Mouse (Mus musculus) heart, embryonic 11.5 days (tissue): ENCODE results near the gene Hivep3. TPM values are rescaled to one million over a fixed set of nuclear protein-coding genes. Genes with fewer than 3 reads are reported as not detected.

Source experiments
- ATAC-seq: fragments of 200-750 bp; cut with Nextera tagmentation; replicated peaks from 2 replicates; pipeline ENCODE4 v1.8.0; 2017; ENCODE audit warnings: moderate library complexity; ENCODE audit not compliant: insufficient number of reproducible peaks, low FRiP score, low TSS enrichment
- H3K27ac ChIP-seq: fragments of 300-500 bp; sonication (generic); 2 replicates; pipeline ENCODE4 v1.5.1; 2014; ENCODE audit warnings: mild to moderate bottlenecking, low read depth, low read length
- H3K27me3 ChIP-seq: fragments of 300-500 bp; sonication (generic); 2 replicates; pipeline ENCODE4 v1.6.1; 2014; ENCODE audit warnings: mild to moderate bottlenecking, low read length, mixed read lengths; ENCODE audit not compliant: control insufficient read depth, insufficient read depth
- H3K36me3 ChIP-seq: fragments of 300-500 bp; sonication (generic); 2 replicates; pipeline ENCODE4 v1.6.1; 2014; ENCODE audit warnings: mild to moderate bottlenecking, low read length, moderate library complexity, mixed read lengths; ENCODE audit not compliant: control insufficient read depth, insufficient read depth
- H3K4me1 ChIP-seq: fragments of 300-500 bp; sonication (generic); 2 replicates; pipeline ENCODE4 v1.6.1; 2014; ENCODE audit warnings: low read length; ENCODE audit not compliant: control insufficient read depth, insufficient read depth
- H3K4me2 ChIP-seq: fragments of 300-500 bp; sonication (generic); 2 replicates; pipeline ENCODE4 v1.6.1; 2014; ENCODE audit warnings: mild to moderate bottlenecking, moderate library complexity
- H3K4me3 ChIP-seq: fragments of 300-500 bp; sonication (generic); 2 replicates; pipeline ENCODE4 v1.5.1; 2014; ENCODE audit warnings: low read depth, low read length
- H3K9ac ChIP-seq: fragments of 300-500 bp; sonication (generic); 2 replicates; pipeline ENCODE4 v1.6.1; 2014; ENCODE audit warnings: mild to moderate bottlenecking, low read depth, low read length, moderate library complexity
- H3K9me3 ChIP-seq: fragments of 300-500 bp; sonication (generic); replicated peaks from 2 replicates; pipeline ENCODE4 v1.6.1; 2016; ENCODE audit warnings: low read length; ENCODE audit not compliant: control insufficient read depth
- WGBS: fragments of 180-500 bp; shearing (Covaris S2); extraction: QIAGEN DNeasy Blood & Tissue Kit; methylation state at CpG from one replicate; pipeline ENCODE4 v1.1.7; 2014; ENCODE audit not compliant: insufficient replicate concordance; 5-methylcytosine and 5-hydroxymethylcytosine counted together
- polyA plus RNA-seq: library from polyadenylated mRNA; unstranded; fragments of >200 nt; fragmentation: Nextera tagmentation; extraction: Ambion mirVana; gene quantifications from 2 replicates; pipeline ENCODE4 v1.2.1, GENCODE M21; 2014

The Hivep3 gene
- polyA plus RNA-seq, 1 experiment from 2014 or later: 4.8 TPM

- peaks cover 4% of the 10 kb centered on the region; the same call in 1 of the 2 replicates for H3K4me1 ChIP-seq
- 67% methylated on average over 5 of the region's 5 CpGs for WGBS
- H3K27me3 ChIP-seq: no peaks in the 10 kb centered on the region
- no peak overlapping the region for H3K4me3 ChIP-seq
- H3K27ac ChIP-seq: no peak overlapping the region
- no peak for ATAC-seq
- no peak overlapping the region for H3K9ac ChIP-seq
- no peaks in the 10 kb centered on the region for H3K9me3 ChIP-seq
- H3K36me3 ChIP-seq: no peaks in the 10 kb centered on the region
- H3K4me2 ChIP-seq: no peak overlapping the region
Observed at GRCm38 (mm10) chr4:119878218-119878617, 144.6 kb downstream of the Hivep3 start.

- Histone ChIP-seq H3K4me3 (no peak overlapping the region), H3K4me2 (no peak overlapping the region), H3K27me3 (no peaks in the 10 kb centered on the region), H3K9ac (no peak overlapping the region), H3K9me3 (no peaks in the 10 kb centered on the region), H3K27ac (no peak overlapping the region), H3K36me3 (no peaks in the 10 kb centered on the region), H3K4me1 (peaks cover 4% of the 10 kb centered on the region; the same call in 1 of the 2 replicates)
- 74% methylated on average over 5 of the region's 5 CpGs for WGBS
- ATAC-seq: no peak
Observed at GRCm38 (mm10) chr4:119879671-119880070, 146.1 kb downstream of the Hivep3 start.

GRCm38 (mm10) chr4:119880270-119880669 lies 146.7 kb downstream of the Hivep3 start:
- no peak for ATAC-seq
- Histone ChIP-seq H3K9me3 (no peaks in the 10 kb centered on the region), H3K4me3 (no peak overlapping the region), H3K4me1 (peaks cover 4% of the 10 kb centered on the region; the same call in 1 of the 2 replicates), H3K27me3 (no peaks in the 10 kb centered on the region), H3K9ac (no peak overlapping the region), H3K4me2 (no peak overlapping the region), H3K27ac (no peak overlapping the region), H3K36me3 (no peaks in the 10 kb centered on the region)
- 79% methylated on average over 7 of the region's 7 CpGs for WGBS

- H3K4me2 ChIP-seq: no peak overlapping the region
- H3K36me3 ChIP-seq: no peaks in the 10 kb centered on the region
- peaks cover 4% of the 10 kb centered on the region; the same call in 1 of the 2 replicates for H3K4me1 ChIP-seq
- no peak overlapping the region for H3K9ac ChIP-seq
- no peak overlapping the region for H3K27ac ChIP-seq
- H3K9me3 ChIP-seq: no peaks in the 10 kb centered on the region
- ATAC-seq: no peak
- H3K27me3 ChIP-seq: no peaks in the 10 kb centered on the region
- H3K4me3 ChIP-seq: no peak overlapping the region
- 78% methylated on average over 4 of the region's 4 CpGs for WGBS
Observed at GRCm38 (mm10) chr4:119881292-119881691, 147.7 kb downstream of the Hivep3 start.

DNA sequence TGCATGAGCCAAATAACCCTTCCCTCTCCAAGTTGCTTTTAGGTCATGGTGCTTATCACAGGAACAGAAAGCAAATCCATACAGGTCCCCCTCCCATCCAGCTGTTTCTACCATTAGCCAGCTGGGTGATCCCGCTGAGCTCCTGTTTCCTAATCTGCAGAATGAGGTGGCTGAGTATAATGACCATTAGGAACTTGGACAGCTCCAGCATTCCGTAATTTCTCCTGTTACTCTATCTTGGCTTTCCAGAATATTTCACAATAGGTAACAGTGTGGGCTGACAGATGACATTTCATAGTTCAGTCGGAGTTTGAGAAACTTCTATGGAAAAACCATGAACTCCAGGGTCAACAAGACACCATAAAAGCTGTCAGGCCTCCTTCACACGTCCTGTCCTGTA lies 148.8 kb downstream of the Hivep3 start:
- Histone ChIP-seq H3K4me2 (no peak overlapping the region), H3K27me3 (no peaks in the 10 kb centered on the region), H3K27ac (no peak overlapping the region), H3K4me1 (peaks cover 4% of the 10 kb centered on the region; the same call in 1 of the 2 replicates), H3K36me3 (no peaks in the 10 kb centered on the region), H3K9ac (no peak overlapping the region), H3K4me3 (no peak overlapping the region), H3K9me3 (no peaks in the 10 kb centered on the region)
- 36% methylated on average over 4 of the region's 4 CpGs for WGBS
- no peak for ATAC-seq

GRCm38 (mm10) chr4:119882814-119883213 lies 149.2 kb downstream of the Hivep3 start:
- H3K27me3 ChIP-seq: no peaks in the 10 kb centered on the region
- H3K9me3 ChIP-seq: no peaks in the 10 kb centered on the region
- H3K4me3 ChIP-seq: no peak overlapping the region
- WGBS: 38% methylated on average over 5 of the region's 5 CpGs
- H3K4me2 ChIP-seq: no peak overlapping the region
- H3K36me3 ChIP-seq: no peaks in the 10 kb centered on the region
- no peak overlapping the region for H3K27ac ChIP-seq
- no peak for ATAC-seq
- H3K9ac ChIP-seq: no peak overlapping the region
- peaks cover 4% of the 10 kb centered on the region; the same call in 1 of the 2 replicates for H3K4me1 ChIP-seq

GRCm38 (mm10) chr4:119886621-119887020 lies 153.0 kb downstream of the Hivep3 start:
- H3K27ac ChIP-seq: no peak overlapping the region
- H3K9ac ChIP-seq: no peak overlapping the region
- no peaks in the 10 kb centered on the region for H3K36me3 ChIP-seq
- peaks cover 4% of the 10 kb centered on the region; the same call in 1 of the 2 replicates for H3K4me1 ChIP-seq
- H3K4me2 ChIP-seq: no peak overlapping the region
- 55% methylated on average over 3 of the region's 3 CpGs for WGBS
- no peaks in the 10 kb centered on the region for H3K9me3 ChIP-seq
- H3K27me3 ChIP-seq: no peaks in the 10 kb centered on the region
- no peak overlapping the region for H3K4me3 ChIP-seq
- ATAC-seq: no peak

DNA sequence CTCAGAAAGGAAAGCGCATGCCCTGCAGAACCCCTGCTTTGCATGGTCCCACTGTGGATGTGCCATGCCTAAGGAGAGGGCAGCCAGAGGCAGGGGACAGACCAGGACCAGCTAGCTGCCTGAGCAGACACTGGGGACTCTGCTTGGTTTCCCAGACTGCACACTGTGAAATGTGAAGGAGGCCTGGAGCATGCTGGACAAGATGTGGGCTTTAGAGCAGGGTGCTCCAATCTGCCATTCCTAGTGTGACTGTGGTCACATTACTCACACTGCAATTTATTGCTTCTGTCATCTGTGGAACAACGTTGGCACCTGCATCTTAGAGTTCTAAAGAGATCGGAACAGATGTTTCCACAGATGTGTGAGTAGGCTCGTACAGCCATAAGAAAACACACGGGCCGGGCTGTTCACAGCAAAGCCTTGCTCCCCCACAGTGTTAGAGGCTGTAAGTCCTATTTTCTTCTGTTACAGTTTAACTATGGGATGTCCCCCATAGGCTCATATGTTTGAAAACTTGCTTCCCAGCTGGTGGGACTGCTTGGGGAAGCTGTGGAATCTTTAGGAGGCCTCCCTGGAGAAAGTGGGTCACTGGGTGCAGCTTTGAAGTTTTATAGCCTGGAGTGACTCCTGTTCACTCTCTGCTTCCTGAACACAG lies 154.1 kb downstream of the Hivep3 start:
- Histone ChIP-seq H3K27me3 (no peaks in the 10 kb centered on the region), H3K27ac (no peak overlapping the region), H3K9me3 (no peaks in the 10 kb centered on the region), H3K4me1 (peaks cover 2% of the 10 kb centered on the region; the same call in 1 of the 2 replicates), H3K9ac (no peak overlapping the region), H3K36me3 (no peaks in the 10 kb centered on the region), H3K4me2 (no peak overlapping the region), H3K4me3 (no peak overlapping the region)
- ATAC-seq: no peak
- WGBS: 81% methylated on average over 6 of the region's 6 CpGs

- Histone ChIP-seq H3K27ac (no peak overlapping the region), H3K4me3 (no peak overlapping the region), H3K4me2 (no peak overlapping the region), H3K27me3 (no peaks in the 10 kb centered on the region), H3K36me3 (no peaks in the 10 kb centered on the region), H3K9me3 (no peaks in the 10 kb centered on the region), H3K4me1 (no peaks in the 10 kb centered on the region), H3K9ac (no peak overlapping the region)
- ATAC-seq: no peak
- WGBS: 59% methylated on average over 5 of the region's 5 CpGs
Observed at GRCm38 (mm10) chr4:119889760-119890159, 156.2 kb downstream of the Hivep3 start.
